Mouse (Mus musculus) brain, embryonic 14.5 days (tissue): ENCODE results near the gene Mast4.

ENCODE experiments used
- CTCF ChIP-seq: fragments of 200-500 bp; IDR thresholded peaks from 2 replicates; pipeline ENCODE4 v1.5.1; 2012; ENCODE audit warnings: inconsistent platforms, mild to moderate bottlenecking, moderate library complexity, borderline replicate concordance; ENCODE audit not compliant: insufficient read depth, insufficient read length; ENCODE audit errors: extremely low read depth
- POLR2A ChIP-seq: fragments of 200-500 bp; IDR thresholded peaks from 2 replicates; pipeline ENCODE4 v1.6.1; 2012; ENCODE audit warnings: mild to moderate bottlenecking, inconsistent platforms, borderline replicate concordance; ENCODE audit not compliant: poor library complexity, insufficient read depth, insufficient read length, severe bottlenecking; ENCODE audit errors: extremely low read depth

DNA sequence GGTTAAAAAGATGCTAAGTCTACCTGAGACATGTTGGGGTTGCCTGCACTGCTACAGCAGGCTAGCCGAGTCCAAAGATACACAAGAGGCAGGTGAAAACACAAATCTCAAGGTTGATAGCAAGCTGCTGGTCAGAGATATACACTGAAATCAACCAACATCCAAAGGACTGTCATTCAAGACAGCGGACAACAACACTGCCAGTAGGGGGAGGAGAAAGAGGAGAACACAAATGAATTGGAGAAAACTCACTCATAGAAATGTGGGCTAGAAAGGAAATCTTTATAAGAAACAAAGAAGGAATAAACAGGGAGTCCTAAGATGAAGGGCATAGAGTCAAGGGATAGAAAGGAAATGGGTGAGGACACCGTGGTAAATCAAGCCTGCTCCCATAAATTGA is 542.1 kb downstream of the Mast4 start:
- no peak for TF ChIP-seq POLR2A
- TF ChIP-seq CTCF = no peak
